Mouse (Mus musculus): Measurements from ENCODE around the gene Edil3.

DNA sequence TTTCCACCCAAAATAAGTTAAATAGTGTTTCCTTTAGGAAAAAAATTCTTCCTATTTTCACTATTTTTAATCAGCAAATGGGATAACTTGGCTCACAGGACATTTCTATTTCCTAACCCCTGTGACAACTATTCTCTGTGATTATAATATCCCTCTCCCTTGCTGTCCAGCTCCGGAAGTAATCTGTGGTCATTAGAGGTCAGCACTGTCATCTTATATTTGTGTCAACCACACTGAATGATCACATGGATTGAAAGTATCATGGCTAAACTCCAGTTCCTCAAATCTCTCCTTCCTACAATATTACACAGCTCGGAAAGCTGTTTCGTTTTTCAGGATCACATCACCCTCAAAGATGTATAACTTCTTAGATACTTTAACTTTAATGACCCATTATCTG lies 518.5 kb downstream of the Edil3 start:
- TF ChIP-seq TAL1 (IDR thresholded peaks at IDR 0.05; ENCODE audit: low read length), result no peak
- no peak for TF ChIP-seq GATA1 (IDR thresholded peaks at IDR 0.05; ENCODE audit: low read length)

Data from erythroblast, embryonic 14.5 days (primary cell).